Mouse (Mus musculus) lung, postnatal 0 days (tissue): ENCODE measurements around the gene Ckm. TPM values are rescaled to one million over a fixed set of nuclear protein-coding genes. Genes with fewer than 3 reads are reported as not detected.

Experiments used
- ATAC-seq: fragments of 200-750 bp; cut with Nextera tagmentation; 2 replicates; pipeline ENCODE4 v1.8.0; 2017; ENCODE audit warnings: moderate library complexity
- DNase-seq: peaks from one replicate; pipeline ENCODE4 v3.0.0-alpha.2; 2016; ENCODE audit warnings: low spot score
- H3K27ac ChIP-seq: fragments of 300-500 bp; sonication (generic); 2 replicates; pipeline ENCODE4 v1.5.1; 2014; ENCODE audit warnings: antibody characterized with exemption, mild to moderate bottlenecking, low read length, mixed read lengths
- H3K27me3 ChIP-seq: fragments of 300-500 bp; sonication (generic); replicated peaks from 2 replicates; pipeline ENCODE4 v1.6.1; 2014; ENCODE audit warnings: low read length, mixed read lengths; ENCODE audit not compliant: insufficient read depth
- H3K36me3 ChIP-seq: fragments of 300-500 bp; sonication (generic); 2 replicates; pipeline ENCODE4 v1.6.1; 2014; ENCODE audit warnings: low read length, mixed read lengths; ENCODE audit not compliant: insufficient read depth
- H3K4me1 ChIP-seq: fragments of 300-500 bp; sonication (generic); 2 replicates; pipeline ENCODE4 v1.6.1; 2014; ENCODE audit warnings: antibody characterized with exemption, low read depth, low read length, mixed read lengths; ENCODE audit not compliant: insufficient read depth
- H3K4me2 ChIP-seq: fragments of 300-500 bp; sonication (generic); replicated peaks from 2 replicates; pipeline ENCODE4 v1.6.1; 2014; ENCODE audit warnings: low read depth, mild to moderate bottlenecking, low read length, moderate library complexity, mixed read lengths
- H3K4me3 ChIP-seq: fragments of 300-500 bp; sonication (generic); 2 replicates; pipeline ENCODE4 v1.5.1; 2014; ENCODE audit warnings: low read depth, low read length
- H3K9ac ChIP-seq: fragments of 300-500 bp; sonication (generic); replicated peaks from 2 replicates; pipeline ENCODE4 v1.6.1; 2014; ENCODE audit warnings: low read depth, mild to moderate bottlenecking
- H3K9me3 ChIP-seq: fragments of 300-500 bp; sonication (generic); 2 replicates; pipeline ENCODE4 v1.6.1; 2016; ENCODE audit warnings: low read length, mixed read lengths
- CTCF ChIP-seq: IDR thresholded peaks from 2 replicates; pipeline ENCODE4 v1.5.1; 2016; ENCODE audit warnings: antibody characterized with exemption, mild to moderate bottlenecking
- EP300 ChIP-seq: IDR thresholded peaks from 2 replicates; pipeline ENCODE4 v1.6.1; 2016; ENCODE audit warnings: antibody characterized with exemption, mild to moderate bottlenecking, control low read depth
- WGBS: fragments of 180-500 bp; shearing (Covaris S2); extraction: QIAGEN DNeasy Blood & Tissue Kit; methylation state at CpG from one replicate; pipeline ENCODE4 v1.1.7; 2014; 5-methylcytosine and 5-hydroxymethylcytosine counted together
- polyA plus RNA-seq: library from polyadenylated mRNA; unstranded; fragments of >200 nt; fragmentation: Nextera tagmentation; extraction: Ambion mirVana; gene quantifications from 2 replicates; pipeline ENCODE4 v1.2.1, GENCODE M21; 2015

Gene Ckm
- polyA plus RNA-seq, 1 experiment from 2014 or later, result 34.0 TPM

- 0 out of 2 replicates have a peak within 1 kb of the TSS, but pooled peaks have one; percentile 1 for H3K4me2 ChIP-seq
- ATAC-seq, result no peak
- 38% methylated on average over 6 of the region's 6 CpGs for WGBS
These were observed 58.4 kb downstream of the Ckm start, which contains the start of gene Exoc3l2 for GRCm38 (mm10) chr7:19462884-19463381. Gene Exoc3l2, plus strand, starts transcription at chr7:19463331.

GRCm38 (mm10) chr7:19464367-19465307, 60.1 kb downstream of the Ckm start:
- Histone ChIP-seq H3K9me3 (no peaks in the 10 kb centered on the region), H3K9ac (no peak overlapping the region), H3K4me3 (no peak overlapping the region), H3K27me3 (peaks cover 5% of the 10 kb centered on the region; the same call in 1 of the 2 replicates), H3K4me2 (no peak overlapping the region), H3K27ac (no peak overlapping the region), H3K36me3 (no peaks in the 10 kb centered on the region), H3K4me1 (no peaks in the 10 kb centered on the region)
- DNase-seq, result peak; percentile 27
- ATAC-seq, result peak; percentile 35; the same call in 1 of the 2 replicates
- no peak for TF ChIP-seq EP300
- TF ChIP-seq CTCF, result no peak
- WGBS, result 12% methylated on average over 22 of the region's 22 CpGs

More at GRCm38 (mm10) chr7:19462884-19463381, 58.4 kb downstream of the Ckm start, which contains the start of gene Exoc3l2:
- H3K27me3 ChIP-seq, result no peaks in the 10 kb centered on the region
- no peak within 1 kb of the TSS; the same call in 1 of the 2 replicates for H3K4me3 ChIP-seq
- no peaks in the 10 kb centered on the region for H3K36me3 ChIP-seq
- H3K4me1 ChIP-seq, result no peaks in the 10 kb centered on the region; the same call in 1 of the 2 replicates
- no peak within 1 kb of the TSS for H3K9ac ChIP-seq
- no peaks in the 10 kb centered on the region for H3K9me3 ChIP-seq
- TF ChIP-seq EP300 (no peak), CTCF (no peak)
- no peak within 1 kb of the TSS for H3K27ac ChIP-seq
- no peak for DNase-seq

GRCm38 (mm10) chr7:19466602-19467145, 62.1 kb downstream of the Ckm start:
- no peaks in the 10 kb centered on the region for H3K9me3 ChIP-seq
- no peak overlapping the region for H3K9ac ChIP-seq
- ATAC-seq (peak; percentile 61), DNase-seq (peak; percentile 23)
- no peaks in the 10 kb centered on the region for H3K36me3 ChIP-seq
- WGBS, result 38% methylated on average over 5 of the region's 5 CpGs
- H3K4me3 ChIP-seq, result no peak overlapping the region
- no peak overlapping the region for H3K4me2 ChIP-seq
- TF ChIP-seq CTCF (no peak), EP300 (peak; percentile 49; the same call in 1 of the 2 replicates)
- H3K27ac ChIP-seq, result 0 out of 2 replicates have a peak overlapping the region, but pooled peaks have one; percentile 20
- peaks cover 13% of the 10 kb centered on the region; the same call in 1 of the 2 replicates for H3K27me3 ChIP-seq
- H3K4me1 ChIP-seq, result no peaks in the 10 kb centered on the region

GRCm38 (mm10) chr7:19467638-19468037, 63.1 kb downstream of the Ckm start:
- H3K9me3 ChIP-seq, result no peaks in the 10 kb centered on the region
- H3K27me3 ChIP-seq, result peaks cover 13% of the 10 kb centered on the region; the same call in 1 of the 2 replicates
- H3K9ac ChIP-seq, result no peak overlapping the region
- no peaks in the 10 kb centered on the region for H3K4me1 ChIP-seq
- WGBS, result 33% methylated on average over 6 of the region's 6 CpGs
- TF ChIP-seq EP300 (no peak), CTCF (no peak)
- ATAC-seq, result no peak
- no peak overlapping the region for H3K4me3 ChIP-seq
- no peak overlapping the region for H3K27ac ChIP-seq
- H3K36me3 ChIP-seq, result no peaks in the 10 kb centered on the region
- H3K4me2 ChIP-seq, result no peak overlapping the region
- DNase-seq, result no peak

GRCm38 (mm10) chr7:19468279-19468678, 63.7 kb downstream of the Ckm start:
- no peaks in the 10 kb centered on the region for H3K9me3 ChIP-seq
- H3K4me2 ChIP-seq, result no peak overlapping the region
- ATAC-seq (no peak), DNase-seq (no peak)
- no peak overlapping the region for H3K4me3 ChIP-seq
- no peaks in the 10 kb centered on the region for H3K36me3 ChIP-seq
- H3K27ac ChIP-seq, result no peak overlapping the region
- no peak for TF ChIP-seq CTCF
- no peak for TF ChIP-seq EP300
- H3K9ac ChIP-seq, result no peak overlapping the region
- peaks cover 17% of the 10 kb centered on the region; the same call in 1 of the 2 replicates for H3K27me3 ChIP-seq
- 48% methylated on average over 12 of the region's 12 CpGs for WGBS
- H3K4me1 ChIP-seq, result peaks cover under 1% of the 10 kb centered on the region; the same call in 1 of the 2 replicates

GRCm38 (mm10) chr7:19469404-19469803, 64.8 kb downstream of the Ckm start:
- Histone ChIP-seq H3K4me3 (no peak overlapping the region), H3K27me3 (peaks cover 18% of the 10 kb centered on the region; the same call in 1 of the 2 replicates), H3K9me3 (no peaks in the 10 kb centered on the region), H3K36me3 (no peaks in the 10 kb centered on the region), H3K4me2 (no peak overlapping the region), H3K27ac (no peak overlapping the region), H3K4me1 (peaks cover 4% of the 10 kb centered on the region; the same call in 1 of the 2 replicates), H3K9ac (no peak overlapping the region)
- no peak for DNase-seq
- no peak for ATAC-seq
- WGBS, result 27% methylated on average over 22 of the region's 23 CpGs
- TF ChIP-seq EP300 (no peak), CTCF (no peak)
